Mouse (Mus musculus): ENCODE measurements at regions not wholly inside any gene's neighbourhood (a gene's known extent, or its start where the extent isn't known, plus 50 kb on each side); places are given as distances from the start of the nearest gene placed in this dataset.

GRCm38 (mm10) chr15:67977210-67977609 lies 1476.5 kb upstream of the Lrrc6 start:
- TF ChIP-seq CTCF (IDR thresholded peaks at IDR 0.05; ENCODE audit: insufficient read depth, low read length): no peak
- no peak for TF ChIP-seq POLR2A (IDR thresholded peaks at IDR 0.05; ENCODE audit: borderline replicate concordance, extremely low read depth, low read depth, low read length)

Measured in lung, adult 2 months (tissue).